Mouse (Mus musculus) lung, embryonic 15.5 days (tissue): Measurements from ENCODE around the gene Vamp2. TPM values are rescaled to one million over a fixed set of nuclear protein-coding genes. Genes with fewer than 3 reads are reported as not detected.

Experiments
- ATAC-seq: fragments of 200-750 bp; cut with Nextera tagmentation; 2 replicates; pipeline ENCODE4 v1.8.0; 2017; ENCODE audit warnings: moderate number of reproducible peaks, borderline replicate concordance; ENCODE audit not compliant: low FRiP score, low TSS enrichment; ENCODE audit errors: extremely low read depth
- H3K27ac ChIP-seq: fragments of 300-500 bp; sonication (generic); 2 replicates; pipeline ENCODE4 v1.5.1; 2015; ENCODE audit warnings: moderate library complexity, mild to moderate bottlenecking, inconsistent platforms
- H3K27me3 ChIP-seq: fragments of 300-500 bp; sonication (generic); 2 replicates; pipeline ENCODE4 v1.6.1; 2015; ENCODE audit warnings: inconsistent platforms
- H3K36me3 ChIP-seq: fragments of 300-500 bp; sonication (generic); 2 replicates; pipeline ENCODE4 v1.6.1; 2015; ENCODE audit warnings: inconsistent platforms
- H3K4me1 ChIP-seq: fragments of 300-500 bp; sonication (generic); 2 replicates; pipeline ENCODE4 v1.6.1; 2015; ENCODE audit warnings: inconsistent platforms
- H3K4me2 ChIP-seq: fragments of 300-500 bp; sonication (generic); 2 replicates; pipeline ENCODE4 v1.6.1; 2015; ENCODE audit warnings: inconsistent platforms, mild to moderate bottlenecking, moderate library complexity
- H3K4me3 ChIP-seq: fragments of 300-500 bp; sonication (generic); 2 replicates; pipeline ENCODE4 v1.5.1; 2015; ENCODE audit warnings: mild to moderate bottlenecking, inconsistent platforms
- H3K9ac ChIP-seq: fragments of 300-500 bp; sonication (generic); 2 replicates; pipeline ENCODE4 v1.6.1; 2015; ENCODE audit warnings: inconsistent platforms
- H3K9me3 ChIP-seq: fragments of 300-500 bp; sonication (generic); 2 replicates; pipeline ENCODE4 v1.6.1; 2016; ENCODE audit warnings: inconsistent platforms
- WGBS: fragments of 180-500 bp; shearing (Covaris S2); methylation state at CpG from one replicate; pipeline ENCODE4 v1.1.7; 2015; 5-methylcytosine and 5-hydroxymethylcytosine counted together
- polyA plus RNA-seq: library from polyadenylated mRNA; unstranded; fragments of >200 nt; fragmentation: Nextera tagmentation; extraction: Ambion mirVana; gene quantifications from 2 replicates; pipeline ENCODE4 v1.2.1, GENCODE M21; 2015

Gene Vamp2
- polyA plus RNA-seq, 1 experiment from 2014 or later, result 66.6 TPM

DNA sequence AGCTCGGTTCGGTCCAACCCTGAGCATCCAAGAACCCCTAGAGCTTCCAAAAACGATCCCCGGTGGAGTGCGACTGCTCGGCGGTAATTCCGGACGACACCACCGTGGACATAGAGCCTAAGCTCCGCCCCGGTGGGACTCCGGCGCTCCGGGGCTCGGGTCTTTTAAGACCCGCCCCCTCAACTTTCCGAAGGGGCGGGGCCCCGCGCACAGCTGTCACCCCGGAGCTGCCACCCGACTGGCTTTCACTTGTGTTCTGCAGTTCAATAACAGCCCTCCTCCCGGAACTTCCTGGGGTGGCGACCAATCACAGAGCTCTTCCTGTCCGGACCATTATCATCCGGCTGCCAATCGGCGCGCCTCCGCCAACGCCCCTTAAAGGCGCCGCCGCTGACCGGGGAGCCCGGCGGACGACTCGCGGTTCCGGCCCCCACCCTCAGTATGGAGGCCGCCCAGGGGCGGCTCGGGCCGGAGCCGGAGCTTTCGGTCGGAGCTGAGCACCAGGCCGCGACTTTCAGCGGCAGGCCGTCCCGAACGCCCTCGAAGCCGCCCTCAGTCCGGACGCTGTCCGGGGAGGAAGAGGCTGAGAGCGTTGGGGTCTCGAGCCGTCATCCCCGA is 28.8 kb upstream of the Vamp2 start, which contains the start of gene Borcs6:
Gene Borcs6, plus strand, starts transcription at position 361 of the 618 bp plus-strand sequence.
- Histone ChIP-seq H3K9ac (peak within 1 kb of the TSS; percentile 90), H3K36me3 (no peaks in the 10 kb centered on the region), H3K9me3 (no peaks in the 10 kb centered on the region), H3K27ac (peak within 1 kb of the TSS; percentile 92), H3K4me3 (peak within 1 kb of the TSS; percentile 79), H3K27me3 (no peaks in the 10 kb centered on the region), H3K4me2 (peak within 1 kb of the TSS; percentile 95), H3K4me1 (peaks cover 35% of the 10 kb centered on the region)
- WGBS, result under 1% methylated on average over 61 of the region's 64 CpGs
- ATAC-seq, result peak; percentile 94

DNA sequence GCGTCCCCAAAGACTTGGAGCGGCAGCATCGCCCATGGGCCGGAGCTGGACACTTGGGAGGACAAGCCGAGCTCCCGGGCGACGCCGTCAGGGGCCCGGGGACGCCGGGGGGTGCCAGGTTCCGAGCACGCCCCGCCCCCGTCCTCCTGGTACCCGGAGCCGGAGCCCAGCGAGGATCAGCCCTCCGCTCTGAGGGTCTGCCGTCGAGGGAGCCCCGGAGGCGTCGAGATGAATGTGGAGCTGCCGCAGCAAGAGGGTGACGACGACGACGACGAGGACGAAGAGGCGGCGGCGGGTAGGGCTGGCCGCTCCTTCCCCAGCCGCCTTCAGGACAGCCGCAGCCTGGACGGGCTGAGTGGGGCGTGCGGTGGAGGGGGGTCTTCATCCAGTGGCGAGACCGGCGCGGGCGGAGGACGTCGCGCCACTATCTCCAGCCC is 28.3 kb upstream of the Vamp2 start:
- peak overlapping the region; percentile 90 for H3K9ac ChIP-seq
- H3K36me3 ChIP-seq, result no peaks in the 10 kb centered on the region
- peaks cover 39% of the 10 kb centered on the region for H3K4me1 ChIP-seq
- ATAC-seq, result peak; percentile 15
- WGBS, result under 1% methylated on average over 41 of the region's 49 CpGs
- peak overlapping the region; percentile 92 for H3K27ac ChIP-seq
- H3K4me3 ChIP-seq, result peak overlapping the region; percentile 79
- no peaks in the 10 kb centered on the region for H3K9me3 ChIP-seq
- H3K27me3 ChIP-seq, result no peaks in the 10 kb centered on the region
- peak overlapping the region; percentile 95 for H3K4me2 ChIP-seq

DNA sequence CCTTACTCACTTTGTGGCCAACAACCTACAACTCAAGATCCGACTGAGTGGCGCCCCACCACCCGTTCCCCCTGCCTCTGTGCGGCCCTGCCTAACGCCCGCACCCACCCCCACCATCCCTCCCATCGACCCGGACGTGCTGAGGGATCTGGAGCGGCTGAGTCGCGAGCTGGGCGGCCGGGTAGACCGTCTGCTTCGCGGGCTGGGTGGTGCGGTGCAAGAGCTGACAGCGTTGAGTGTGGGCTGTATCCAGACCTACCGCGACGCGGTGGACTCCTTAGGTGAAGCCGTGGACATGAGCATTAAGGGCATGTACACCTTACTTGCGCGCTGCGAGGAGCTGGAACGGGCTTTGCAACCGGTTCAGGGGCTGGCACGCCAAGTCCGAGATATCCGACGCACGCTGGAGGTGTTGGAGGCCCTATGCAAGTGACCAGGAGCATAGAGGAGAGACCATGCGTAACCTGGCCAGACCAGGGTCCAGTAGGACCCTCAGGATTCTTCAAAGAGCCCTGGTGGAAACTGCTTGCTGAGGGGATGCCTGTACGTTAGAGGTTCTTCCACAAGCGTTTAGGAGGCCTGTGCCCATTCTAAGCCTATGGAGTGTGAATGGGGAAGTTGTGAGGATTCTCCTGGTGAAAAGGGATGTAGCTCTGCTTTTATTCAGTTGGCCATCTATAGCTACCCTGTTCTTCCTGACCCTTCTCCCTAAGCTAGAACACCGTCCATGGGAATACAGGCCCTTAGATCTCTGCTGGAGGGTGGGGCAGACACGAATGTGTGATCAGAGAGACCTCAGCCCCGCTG is 27.6 kb upstream of the Vamp2 start:
- no peak for ATAC-seq
- H3K36me3 ChIP-seq, result no peaks in the 10 kb centered on the region
- H3K4me2 ChIP-seq, result peak overlapping the region; percentile 95
- peak overlapping the region; percentile 90 for H3K9ac ChIP-seq
- peak overlapping the region; percentile 79 for H3K4me3 ChIP-seq
- WGBS, result 1% methylated on average over 40 of the region's 40 CpGs
- no peaks in the 10 kb centered on the region for H3K27me3 ChIP-seq
- H3K4me1 ChIP-seq, result peaks cover 39% of the 10 kb centered on the region
- H3K9me3 ChIP-seq, result no peaks in the 10 kb centered on the region
- H3K27ac ChIP-seq, result peak overlapping the region; percentile 92

DNA sequence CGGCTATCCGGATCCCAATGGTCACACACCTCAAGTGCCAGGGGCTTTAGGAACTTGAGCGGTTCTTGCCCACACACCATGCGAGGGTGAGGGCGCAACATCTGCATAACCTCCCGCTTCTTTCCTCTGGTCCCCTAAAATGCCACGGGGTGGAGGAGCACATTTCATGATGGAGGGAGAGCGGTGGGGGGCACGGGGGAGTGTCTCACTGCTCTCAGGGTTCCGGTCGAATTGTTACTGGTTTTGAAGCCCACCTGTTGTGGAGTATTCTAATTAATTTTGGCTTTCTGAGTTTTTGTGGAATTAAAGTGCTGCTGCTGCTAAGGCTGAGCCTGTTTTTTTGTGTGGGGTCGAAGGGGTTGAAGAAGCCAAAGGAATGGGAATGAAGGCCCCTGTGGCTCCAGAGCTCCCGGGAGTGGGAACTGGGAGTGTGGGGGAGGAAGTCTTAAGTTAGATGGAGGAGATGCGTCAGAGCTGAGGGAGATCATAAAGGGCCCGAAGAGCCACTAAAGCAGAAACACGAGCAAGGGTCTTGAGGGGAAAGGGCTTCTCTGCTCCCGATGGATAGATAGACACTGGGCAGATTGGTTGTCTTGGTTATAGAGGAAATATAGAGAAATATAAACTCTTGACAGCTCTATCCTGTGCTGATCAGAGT is 26.9 kb upstream of the Vamp2 start:
- Histone ChIP-seq H3K4me3 (peak overlapping the region; percentile 79), H3K27ac (no peak overlapping the region), H3K27me3 (no peaks in the 10 kb centered on the region), H3K4me1 (peaks cover 44% of the 10 kb centered on the region), H3K4me2 (peak overlapping the region; percentile 95), H3K9ac (peak overlapping the region; percentile 90), H3K9me3 (no peaks in the 10 kb centered on the region), H3K36me3 (no peaks in the 10 kb centered on the region)
- 13% methylated on average over 17 of the region's 17 CpGs for WGBS
- ATAC-seq, result no peak

DNA sequence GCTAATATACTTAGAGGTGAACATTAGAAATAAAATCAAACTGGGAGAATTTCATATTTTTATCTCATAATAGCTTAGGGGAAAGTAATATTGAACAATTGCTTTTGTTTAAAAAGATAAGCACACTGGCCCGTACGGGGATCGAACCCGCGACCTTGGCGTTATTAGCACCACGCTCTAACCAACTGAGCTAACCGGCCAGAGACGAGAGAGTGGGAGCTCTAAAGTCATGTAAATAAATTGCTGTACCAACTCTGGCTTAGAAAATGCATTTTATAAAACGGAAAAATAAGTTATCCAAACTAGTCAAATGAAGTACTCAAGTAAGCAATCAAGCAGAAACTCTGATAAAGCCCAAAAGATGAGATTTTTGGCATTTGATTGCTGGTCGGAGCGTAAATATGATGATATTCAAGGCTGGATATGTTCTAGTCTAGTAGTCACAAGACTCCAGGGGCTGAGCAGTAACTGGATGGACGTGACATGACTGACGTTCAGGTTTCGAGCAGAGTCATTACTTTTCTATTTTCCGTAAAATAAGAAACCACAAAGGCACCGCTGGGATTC is 26.0 kb upstream of the Vamp2 start:
- H3K4me1 ChIP-seq, result peaks cover 52% of the 10 kb centered on the region
- 1% methylated on average over 17 of the region's 17 CpGs for WGBS
- H3K27me3 ChIP-seq, result no peaks in the 10 kb centered on the region
- ATAC-seq, result no peak
- H3K27ac ChIP-seq, result peak overlapping the region; percentile 49
- no peaks in the 10 kb centered on the region for H3K36me3 ChIP-seq
- H3K4me2 ChIP-seq, result peak overlapping the region; percentile 95
- H3K4me3 ChIP-seq, result peak overlapping the region; percentile 79
- 0 out of 2 replicates have a peak overlapping the region, but pooled peaks have one; percentile 17 for H3K9ac ChIP-seq
- H3K9me3 ChIP-seq, result no peaks in the 10 kb centered on the region

DNA sequence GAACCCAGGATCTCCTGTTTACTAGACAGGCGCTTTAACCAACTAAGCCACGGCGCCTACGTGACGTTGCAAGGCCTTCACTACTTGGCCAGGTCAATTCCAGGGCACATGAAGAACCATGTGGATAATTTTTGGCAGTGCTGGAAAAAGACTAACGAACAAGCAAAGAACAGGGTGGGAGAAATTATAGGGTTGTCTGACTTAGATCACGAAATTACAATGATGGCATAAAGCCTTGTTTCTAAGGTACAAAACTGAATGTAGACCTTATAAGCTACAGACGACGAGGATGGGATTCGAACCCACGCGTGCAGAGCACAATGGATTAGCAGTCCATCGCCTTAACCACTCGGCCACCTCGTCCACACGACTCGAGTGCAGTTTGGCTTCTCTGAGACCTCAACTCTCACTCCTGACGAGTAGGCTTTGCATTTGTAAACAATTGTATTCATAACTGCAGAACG is 25.5 kb upstream of the Vamp2 start:
- Histone ChIP-seq H3K4me3 (peak overlapping the region; percentile 79), H3K9me3 (no peaks in the 10 kb centered on the region), H3K4me1 (peaks cover 54% of the 10 kb centered on the region), H3K27ac (peak overlapping the region; percentile 88), H3K36me3 (no peaks in the 10 kb centered on the region), H3K9ac (peak overlapping the region; percentile 45), H3K27me3 (no peaks in the 10 kb centered on the region), H3K4me2 (peak overlapping the region; percentile 95)
- ATAC-seq, result peak; percentile 37
- WGBS, result under 1% methylated on average over 19 of the region's 19 CpGs

DNA sequence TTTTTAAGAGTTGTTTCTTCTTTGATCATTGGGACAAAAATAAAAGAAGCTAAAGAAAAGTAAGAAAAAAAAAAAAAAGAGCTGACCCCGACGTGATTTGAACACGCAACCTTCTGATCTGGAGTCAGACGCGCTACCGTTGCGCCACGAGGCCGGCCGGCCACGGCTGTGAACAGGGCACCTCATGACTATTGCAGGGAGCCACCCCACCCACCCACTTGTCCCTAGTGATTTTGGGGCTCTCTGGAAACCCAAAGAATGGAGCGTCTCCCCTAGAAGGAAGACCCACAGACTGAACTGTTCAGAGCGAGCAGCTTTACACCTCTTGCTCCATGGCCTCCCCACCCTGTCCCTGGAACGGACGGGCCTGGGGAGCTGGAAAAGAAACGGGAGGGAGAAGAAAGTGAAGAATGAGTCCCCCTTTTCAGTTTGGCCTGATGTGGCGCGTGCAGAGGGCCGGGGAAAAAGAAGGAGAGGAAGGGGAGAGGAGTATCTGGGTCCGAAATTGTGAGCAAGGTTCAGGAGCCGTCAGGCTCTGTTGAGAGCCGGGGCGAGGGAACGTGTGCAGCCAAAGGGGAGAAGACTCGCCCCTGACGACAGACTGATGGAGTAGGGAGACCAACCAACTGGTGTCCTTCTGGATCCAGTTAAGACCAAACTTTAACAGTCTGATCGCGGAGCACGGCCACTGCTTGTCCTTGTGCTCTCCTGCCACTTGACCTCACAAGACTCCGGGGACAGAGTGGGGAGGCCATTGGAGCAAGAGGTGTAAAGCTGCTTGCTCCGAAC is 24.7 kb upstream of the Vamp2 start:
- 0 out of 2 replicates have a peak, but pooled peaks have one; percentile 27 for ATAC-seq
- Histone ChIP-seq H3K9me3 (no peaks in the 10 kb centered on the region), H3K36me3 (no peaks in the 10 kb centered on the region), H3K4me2 (peak overlapping the region; percentile 95), H3K4me1 (peaks cover 47% of the 10 kb centered on the region), H3K27me3 (no peaks in the 10 kb centered on the region), H3K9ac (peak overlapping the region; percentile 54), H3K4me3 (peak overlapping the region; percentile 79), H3K27ac (peak overlapping the region; percentile 88)
- under 1% methylated on average over 31 of the region's 31 CpGs for WGBS

DNA sequence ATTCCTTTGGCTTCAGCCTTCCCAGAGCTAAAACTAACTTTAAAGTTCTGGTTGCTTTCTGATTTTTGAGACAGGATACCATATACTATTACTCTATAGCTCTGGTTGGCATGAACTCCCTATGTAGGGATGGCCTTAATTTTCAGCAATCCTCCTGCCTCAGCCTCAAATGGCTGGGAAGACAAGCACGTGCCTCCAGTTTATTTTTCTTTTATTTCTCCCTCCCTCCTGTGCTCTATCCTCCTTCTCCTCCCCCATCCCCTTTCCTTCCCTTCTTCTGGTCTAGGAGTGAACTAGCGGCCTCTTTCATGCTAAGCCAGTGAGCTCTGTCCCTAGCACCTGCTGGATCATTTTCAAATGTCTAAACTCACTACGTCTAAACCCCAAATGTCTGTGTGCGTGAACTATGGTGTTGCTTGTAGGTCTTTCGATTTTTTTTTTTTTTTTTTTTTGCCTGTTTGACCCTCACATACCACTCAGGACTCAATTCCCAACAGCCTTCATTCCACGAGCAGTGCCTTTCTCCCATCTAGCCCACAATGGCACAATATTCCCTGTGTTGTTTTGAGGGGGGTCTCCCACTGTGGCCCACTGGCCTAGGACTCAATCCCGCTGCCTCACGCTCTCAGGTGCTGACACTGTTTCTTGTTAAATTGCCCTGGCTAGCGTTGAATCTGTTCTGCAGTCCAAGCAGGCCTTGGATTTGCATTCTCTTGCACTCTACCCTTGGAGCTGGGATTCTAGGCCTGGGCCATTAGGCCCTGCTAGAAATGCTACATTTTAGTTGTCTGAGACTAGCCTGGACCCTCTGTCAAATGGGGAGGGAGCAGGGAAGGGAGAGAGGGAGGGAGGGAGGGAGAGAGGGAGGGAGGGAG is 23.8 kb upstream of the Vamp2 start:
- ATAC-seq, result no peak
- peaks cover 44% of the 10 kb centered on the region for H3K4me1 ChIP-seq
- no peaks in the 10 kb centered on the region for H3K9me3 ChIP-seq
- H3K4me2 ChIP-seq, result peak overlapping the region; percentile 64
- peak overlapping the region; percentile 54 for H3K9ac ChIP-seq
- 48% methylated on average over 9 of the region's 9 CpGs for WGBS
- H3K27ac ChIP-seq, result peak overlapping the region; percentile 74; the same call in 1 of the 2 replicates
- H3K4me3 ChIP-seq, result peak overlapping the region; percentile 79
- H3K36me3 ChIP-seq, result no peaks in the 10 kb centered on the region
- H3K27me3 ChIP-seq, result no peaks in the 10 kb centered on the region

DNA sequence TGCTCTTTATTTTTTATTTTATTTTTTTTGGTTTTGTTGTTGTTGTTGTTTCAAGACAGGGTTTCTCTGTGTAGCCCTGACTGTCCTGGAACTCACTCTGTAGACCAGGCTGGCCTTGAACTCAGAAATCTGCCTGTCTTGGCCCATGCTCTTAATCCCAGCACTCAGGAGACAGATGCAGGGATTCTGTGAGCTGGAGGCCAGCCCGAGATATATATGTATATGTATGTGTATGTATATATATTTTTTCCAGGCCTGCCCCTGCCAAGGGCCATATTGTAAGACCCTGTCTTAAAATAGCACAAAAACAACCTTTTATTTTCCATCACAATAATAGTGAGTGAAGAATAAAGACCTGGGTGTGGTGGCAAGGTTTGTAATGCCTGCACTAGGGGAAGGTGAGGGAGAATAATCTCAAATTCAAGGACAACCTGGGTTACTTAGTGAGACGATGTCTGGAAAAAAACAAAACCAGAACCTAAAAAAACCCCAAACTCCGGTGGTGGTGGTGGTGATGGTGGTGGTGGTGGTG is 22.8 kb upstream of the Vamp2 start:
- no peaks in the 10 kb centered on the region for H3K36me3 ChIP-seq
- peaks cover 47% of the 10 kb centered on the region for H3K4me1 ChIP-seq
- H3K27me3 ChIP-seq, result no peaks in the 10 kb centered on the region
- no peak overlapping the region for H3K27ac ChIP-seq
- H3K9ac ChIP-seq, result no peak overlapping the region
- no peak overlapping the region for H3K4me3 ChIP-seq
- ATAC-seq, result no peak
- H3K9me3 ChIP-seq, result no peaks in the 10 kb centered on the region
- peak overlapping the region; percentile 88; the same call in 1 of the 2 replicates for H3K4me2 ChIP-seq
- WGBS, result 48% methylated on average over 3 of the region's 3 CpGs
